Mouse (Mus musculus): ENCODE data around the gene Slc25a28.

Gene Slc25a28

GRCm38 (mm10) chr19:43675525-43676400 lies 1.1 kb upstream of the Slc25a28 start:
- DNase-seq (ENCODE audit: low spot score): peak; percentile 53

DNA sequence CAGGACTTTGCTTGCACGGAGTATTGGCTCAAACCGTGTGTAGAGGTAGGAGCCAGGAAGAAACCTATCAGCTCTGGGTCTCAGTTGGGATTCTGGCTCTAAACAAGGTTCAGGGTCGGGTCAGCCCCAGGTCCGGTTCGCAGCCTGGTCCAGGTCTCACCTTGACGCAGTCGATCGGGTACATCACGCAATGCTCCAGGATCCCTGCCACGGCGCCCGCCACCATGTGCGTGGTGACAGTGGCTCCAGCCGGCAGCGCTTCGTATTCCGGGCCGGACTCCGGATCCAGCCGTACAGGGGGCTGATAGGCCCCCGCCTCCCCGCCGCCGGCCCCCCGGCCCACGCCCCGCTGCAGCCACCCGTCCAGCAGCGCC lies 378 bp downstream of the Slc25a28 start:
- no peak for DNase-seq (ENCODE audit: low spot score)

DNA sequence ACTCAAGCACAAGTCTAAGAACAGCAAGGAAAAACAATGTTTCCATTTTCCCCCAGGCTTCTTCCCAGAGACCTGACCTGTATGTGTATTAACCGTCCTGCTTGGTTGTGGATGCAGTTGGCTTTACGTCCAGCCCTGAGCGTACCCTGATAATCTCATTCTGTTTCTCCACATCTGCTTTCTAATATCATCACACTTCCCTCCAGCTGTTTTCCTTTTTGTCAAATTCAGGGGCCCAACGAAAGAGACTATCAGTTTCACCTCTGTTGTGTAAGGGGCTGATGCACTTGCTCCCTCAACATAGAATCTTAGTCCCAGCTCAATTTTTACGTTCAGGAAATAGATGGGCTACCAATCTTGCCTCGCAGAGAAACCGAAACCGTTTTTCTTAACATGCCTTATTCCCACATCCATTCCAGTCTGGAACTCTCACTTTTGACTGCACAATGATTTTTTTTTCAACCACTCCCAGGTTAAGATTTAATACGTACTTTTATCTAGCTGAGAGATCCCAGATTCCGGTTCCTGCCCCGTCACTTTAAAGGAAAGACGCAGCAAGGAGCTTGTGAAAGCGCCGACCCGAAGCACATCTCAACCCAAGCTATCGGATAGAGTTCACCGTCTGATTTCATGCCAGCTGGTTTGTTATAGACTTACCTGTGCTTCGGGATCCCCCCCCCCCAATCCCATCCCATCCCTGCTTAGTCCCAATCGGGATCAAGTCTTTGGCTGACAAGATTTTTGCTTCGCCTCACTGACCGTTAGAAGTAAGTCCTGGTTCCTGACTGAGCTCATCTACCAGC lies 967 bp downstream of the Slc25a28 start:
- DNase-seq (ENCODE audit: low spot score): no peak

- no peak for DNase-seq (ENCODE audit: low spot score)
These were observed 3.6 kb downstream of the Slc25a28 start for GRCm38 (mm10) chr19:43671054-43671453.

GRCm38 (mm10) chr19:43669136-43669759 lies 5.4 kb downstream of the Slc25a28 start:
- no peak for DNase-seq (ENCODE audit: low spot score)

- DNase-seq (ENCODE audit: low spot score): no peak
These were observed 7.3 kb downstream of the Slc25a28 start for GRCm38 (mm10) chr19:43667430-43667809.

- DNase-seq (ENCODE audit: low spot score): no peak
These were observed 7.8 kb downstream of the Slc25a28 start for GRCm38 (mm10) chr19:43666661-43667429.

GRCm38 (mm10) chr19:43665441-43666048 lies 9.1 kb downstream of the Slc25a28 start:
- peak; percentile 54 for DNase-seq (ENCODE audit: low spot score)

GRCm38 (mm10) chr19:43663471-43663870 lies 11.2 kb downstream of the Slc25a28 start:
- DNase-seq (ENCODE audit: low spot score): no peak

DNA sequence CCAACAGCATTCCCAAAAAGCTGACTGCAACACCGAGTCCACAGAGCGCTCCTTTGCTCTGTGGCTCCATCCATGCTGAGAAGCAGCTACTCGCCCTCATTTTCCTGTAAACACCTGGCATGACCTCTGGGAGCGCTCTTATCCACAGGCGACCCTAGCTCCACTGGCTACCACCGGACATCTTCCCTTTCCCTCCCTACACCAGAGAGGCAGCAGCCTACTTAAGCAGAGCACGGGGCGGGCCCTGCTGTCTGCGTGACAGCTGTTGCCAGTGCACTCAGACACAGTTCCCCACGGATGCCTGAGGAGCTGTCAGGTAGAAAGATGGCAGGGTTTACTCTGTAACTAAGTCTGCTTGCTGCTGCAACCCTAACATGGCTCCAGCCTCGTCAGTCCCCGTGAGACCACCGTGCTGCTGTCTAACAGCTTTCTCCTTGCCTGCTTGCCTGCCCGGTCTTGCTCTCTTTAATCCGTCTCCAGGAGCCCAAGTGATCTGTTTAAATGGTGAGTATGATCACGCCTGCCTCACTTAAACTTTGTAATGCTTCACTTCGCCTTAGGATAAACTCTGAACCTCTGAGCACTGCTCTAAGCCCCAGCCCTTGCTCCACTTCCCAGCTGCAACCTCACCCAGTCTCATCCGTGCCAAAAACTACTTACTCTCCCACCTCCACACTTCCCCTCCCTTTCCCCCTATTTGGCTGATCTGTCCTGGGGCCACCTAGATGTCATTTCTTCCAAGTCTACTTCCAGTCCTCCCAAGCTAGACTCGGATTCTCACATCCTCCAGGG lies 12.3 kb downstream of the Slc25a28 start:
- DNase-seq (ENCODE audit: low spot score): no peak

DNA sequence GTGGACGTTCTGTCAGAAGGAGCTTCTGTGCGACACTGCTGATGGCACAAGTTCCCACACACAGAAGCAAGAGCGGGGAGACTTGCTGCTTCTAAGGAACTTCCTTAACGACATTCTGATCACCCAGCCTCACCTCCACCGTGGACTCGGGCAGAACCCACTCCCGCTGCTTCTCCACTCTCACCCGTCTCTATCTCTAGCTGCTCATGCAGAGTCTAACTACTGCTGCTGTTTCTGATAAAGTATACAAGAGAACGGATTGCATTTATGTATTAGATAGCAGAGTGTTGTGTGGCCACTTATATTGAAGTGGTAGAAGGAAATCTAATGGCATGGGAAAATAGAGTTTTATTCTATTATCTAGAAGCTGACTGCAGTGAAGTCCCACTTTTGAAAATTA lies 13.9 kb downstream of the Slc25a28 start:
- no peak for DNase-seq (ENCODE audit: low spot score)

DNA sequence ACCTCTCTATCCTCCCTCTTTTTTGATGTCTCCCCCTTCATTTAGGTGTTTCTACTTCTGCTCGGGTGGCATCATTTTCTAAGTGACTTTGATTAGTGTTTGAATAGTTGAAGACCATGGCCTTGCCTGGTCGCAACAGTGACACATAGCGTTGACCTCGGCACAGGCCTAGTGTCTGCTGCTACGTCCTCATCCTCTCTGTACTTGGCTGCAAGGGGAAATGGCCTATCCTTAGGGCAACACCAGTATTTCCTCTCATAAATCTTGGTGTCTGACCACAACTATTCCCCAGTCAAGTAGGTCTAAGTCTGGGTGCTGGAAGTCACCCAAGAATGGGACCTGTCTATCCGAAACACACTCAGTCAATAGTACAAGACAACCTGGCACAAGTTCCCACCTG lies 15.0 kb downstream of the Slc25a28 start:
- DNase-seq (ENCODE audit: low spot score): no peak

GRCm38 (mm10) chr19:43655735-43656492 lies 18.8 kb downstream of the Slc25a28 start:
- peak; percentile 52 for DNase-seq (ENCODE audit: low spot score)

- DNase-seq (ENCODE audit: low spot score): no peak
These were observed 23.4 kb downstream of the Slc25a28 start for GRCm38 (mm10) chr19:43651241-43651785.

DNA sequence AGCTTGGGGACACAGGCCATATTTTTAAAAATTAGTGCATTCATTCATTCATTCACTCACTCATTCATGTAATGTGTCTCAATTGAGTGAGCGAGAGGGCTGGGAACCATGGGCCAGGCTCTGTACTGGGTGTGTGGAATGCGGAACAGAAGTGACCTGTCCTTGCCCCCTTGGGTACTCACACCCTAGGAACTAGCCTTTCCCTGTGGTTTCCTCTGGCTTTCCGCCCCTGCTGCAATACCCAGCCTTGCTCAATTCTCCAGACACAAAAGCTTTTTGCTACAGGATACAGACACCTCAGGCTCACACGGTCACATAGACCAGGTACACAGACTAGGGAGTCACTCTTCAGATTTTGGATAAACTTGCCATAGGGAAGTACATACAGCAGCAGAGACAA lies 26.3 kb downstream of the Slc25a28 start:
- DNase-seq (ENCODE audit: low spot score): no peak

DNA sequence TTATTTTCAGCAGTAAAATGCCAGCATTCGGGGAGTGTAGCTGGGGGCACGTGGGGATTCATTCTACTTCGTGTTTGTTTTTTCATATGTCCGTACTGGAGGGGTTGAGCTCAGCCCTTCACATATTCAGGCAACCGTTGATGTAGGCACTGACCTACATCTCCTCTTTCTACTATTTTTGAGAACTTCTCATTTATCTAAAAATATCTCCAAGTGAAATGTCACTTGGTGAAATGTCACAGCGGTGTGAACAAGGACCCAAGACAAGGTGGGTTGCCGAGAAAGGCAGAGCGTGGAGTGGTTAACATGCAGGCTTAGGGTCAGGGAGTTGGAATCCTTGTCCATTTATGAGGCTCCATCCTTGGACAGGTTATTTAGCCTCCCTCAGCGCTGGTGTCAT lies 27.4 kb downstream of the Slc25a28 start:
- no peak for DNase-seq (ENCODE audit: low spot score)

- no peak for DNase-seq (ENCODE audit: low spot score)
These were observed 27.8 kb downstream of the Slc25a28 start for GRCm38 (mm10) chr19:43646852-43647251.

DNA sequence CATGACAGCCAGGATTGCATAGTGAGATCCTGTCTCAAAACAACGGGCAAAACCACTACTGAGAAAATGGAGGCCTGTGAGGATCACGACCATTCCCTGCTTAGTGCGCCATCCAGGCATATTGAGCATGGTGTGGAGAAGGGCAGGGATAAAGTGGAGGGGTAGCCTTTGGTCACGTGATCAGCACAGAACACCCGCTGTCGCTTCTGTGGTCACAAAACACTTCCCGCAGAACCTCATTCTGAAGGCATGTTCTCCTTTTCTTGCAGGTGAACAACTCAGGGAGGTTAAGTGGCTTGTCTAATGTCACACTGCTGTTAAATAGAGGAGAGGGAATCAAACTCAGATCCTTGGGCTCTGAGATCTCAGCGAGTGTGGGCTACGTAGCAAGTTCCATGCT lies 29.2 kb downstream of the Slc25a28 start:
- DNase-seq (ENCODE audit: low spot score): no peak

DNA sequence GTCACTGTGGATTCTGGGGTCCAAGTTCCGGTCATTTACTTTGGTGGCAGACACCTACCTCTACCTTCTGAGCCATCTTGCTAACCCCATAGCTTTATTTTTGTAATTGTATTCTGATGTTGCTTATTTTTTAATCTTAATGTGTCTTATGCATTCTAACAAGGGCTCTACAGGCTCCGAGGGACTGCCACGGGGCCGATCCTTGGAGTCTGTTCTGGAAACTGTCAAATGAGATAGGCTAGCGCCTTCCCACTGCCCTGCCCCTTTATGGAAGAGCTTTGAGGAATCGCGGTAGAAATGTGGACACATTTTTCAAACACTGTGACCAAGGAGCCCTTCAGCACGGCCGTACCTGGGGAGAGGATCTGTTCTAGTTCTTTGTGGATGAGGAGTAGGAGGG lies 31.8 kb downstream of the Slc25a28 start:
- DNase-seq (ENCODE audit: low spot score): no peak

GRCm38 (mm10) chr19:43641833-43642232 lies 32.8 kb downstream of the Slc25a28 start:
- no peak for DNase-seq (ENCODE audit: low spot score)

Data from layer of hippocampus, adult 11-12 months (tissue).